Mouse (Mus musculus) olfactory bulb, adult 2 months (tissue): ENCODE data around the gene Fktn.

Experiments
- CTCF ChIP-seq: fragments of 200-500 bp; IDR thresholded peaks from 2 replicates; pipeline ENCODE4 v1.5.1; 2012; ENCODE audit warnings: low read depth, mild to moderate bottlenecking, low read length, moderate library complexity; ENCODE audit not compliant: insufficient read depth
- POLR2A ChIP-seq: fragments of 200-500 bp; IDR thresholded peaks from 2 replicates; pipeline ENCODE4 v1.6.1; 2012; ENCODE audit warnings: mild to moderate bottlenecking, low read depth, low read length, moderate library complexity; ENCODE audit not compliant: insufficient read depth

- no peak for TF ChIP-seq CTCF
- TF ChIP-seq POLR2A = no peak
These were observed 2.2 kb downstream of the Fktn start for GRCm38 (mm10) chr4:53715977-53716376.
